Mouse (Mus musculus) liver, embryonic 15.5 days (tissue): ENCODE measurements at regions not wholly inside any gene's neighbourhood (a gene's known extent, or its start where the extent isn't known, plus 50 kb on each side); places are given as distances from the start of the nearest gene placed in this dataset.
"Not testable (repeated sequence)": the region's sequence is repeated elsewhere in the genome, so short reads cannot be mapped to it uniquely, and the experiment has no call there.

Source experiments
- ATAC-seq: fragments of 200-750 bp; cut with Nextera tagmentation; 2 replicates; pipeline ENCODE4 v1.8.0; 2017; ENCODE audit warnings: moderate number of reproducible peaks, mild to moderate bottlenecking, moderate library complexity; ENCODE audit not compliant: insufficient read depth
- H3K27ac ChIP-seq: fragments of 300-500 bp; sonication (generic); replicated peaks from 2 replicates; pipeline ENCODE4 v1.5.1; 2015; ENCODE audit warnings: mild to moderate bottlenecking, inconsistent platforms
- H3K27me3 ChIP-seq: fragments of 300-500 bp; sonication (generic); 2 replicates; pipeline ENCODE4 v1.6.1; 2015; ENCODE audit warnings: mild to moderate bottlenecking, inconsistent platforms
- H3K36me3 ChIP-seq: fragments of 300-500 bp; sonication (generic); replicated peaks from 2 replicates; pipeline ENCODE4 v1.6.1; 2015; ENCODE audit warnings: moderate library complexity, mild to moderate bottlenecking, inconsistent platforms
- H3K4me1 ChIP-seq: fragments of 300-500 bp; sonication (generic); replicated peaks from 2 replicates; pipeline ENCODE4 v1.6.1; 2015; ENCODE audit warnings: inconsistent platforms
- H3K4me2 ChIP-seq: fragments of 300-500 bp; sonication (generic); 2 replicates; pipeline ENCODE4 v1.6.1; 2015; ENCODE audit warnings: moderate library complexity, mild to moderate bottlenecking, inconsistent platforms
- H3K4me3 ChIP-seq: fragments of 300-500 bp; sonication (generic); replicated peaks from 2 replicates; pipeline ENCODE4 v1.5.1; 2015; ENCODE audit warnings: mild to moderate bottlenecking, inconsistent platforms
- H3K9ac ChIP-seq: fragments of 300-500 bp; sonication (generic); 2 replicates; pipeline ENCODE4 v1.6.1; 2015; ENCODE audit warnings: moderate library complexity, mild to moderate bottlenecking, inconsistent platforms
- H3K9me3 ChIP-seq: fragments of 300-500 bp; sonication (generic); replicated peaks from 2 replicates; pipeline ENCODE4 v1.6.1; 2016; ENCODE audit warnings: inconsistent platforms
- WGBS: fragments of 180-500 bp; shearing (Covaris S2); methylation state at CpG from one replicate; pipeline ENCODE4 v1.1.7; 2015; ENCODE audit warnings: mixed read lengths; ENCODE audit not compliant: insufficient replicate concordance; 5-methylcytosine and 5-hydroxymethylcytosine counted together

- peaks cover 10% of the 10 kb centered on the region; the same call in 1 of the 2 replicates for H3K9me3 ChIP-seq
- no peak for ATAC-seq
- H3K4me1 ChIP-seq = no peaks in the 10 kb centered on the region
- H3K9ac ChIP-seq = no peak overlapping the region
- 63% methylated on average over 6 of the region's 6 CpGs for WGBS
- no peaks in the 10 kb centered on the region for H3K27me3 ChIP-seq
- no peak overlapping the region for H3K4me3 ChIP-seq
- no peaks in the 10 kb centered on the region for H3K36me3 ChIP-seq
- no peak overlapping the region for H3K27ac ChIP-seq
- H3K4me2 ChIP-seq = no peak overlapping the region
These were observed 151.6 kb upstream of the Rhobtb1 start for GRCm38 (mm10) chr10:68999610-69000009.

DNA sequence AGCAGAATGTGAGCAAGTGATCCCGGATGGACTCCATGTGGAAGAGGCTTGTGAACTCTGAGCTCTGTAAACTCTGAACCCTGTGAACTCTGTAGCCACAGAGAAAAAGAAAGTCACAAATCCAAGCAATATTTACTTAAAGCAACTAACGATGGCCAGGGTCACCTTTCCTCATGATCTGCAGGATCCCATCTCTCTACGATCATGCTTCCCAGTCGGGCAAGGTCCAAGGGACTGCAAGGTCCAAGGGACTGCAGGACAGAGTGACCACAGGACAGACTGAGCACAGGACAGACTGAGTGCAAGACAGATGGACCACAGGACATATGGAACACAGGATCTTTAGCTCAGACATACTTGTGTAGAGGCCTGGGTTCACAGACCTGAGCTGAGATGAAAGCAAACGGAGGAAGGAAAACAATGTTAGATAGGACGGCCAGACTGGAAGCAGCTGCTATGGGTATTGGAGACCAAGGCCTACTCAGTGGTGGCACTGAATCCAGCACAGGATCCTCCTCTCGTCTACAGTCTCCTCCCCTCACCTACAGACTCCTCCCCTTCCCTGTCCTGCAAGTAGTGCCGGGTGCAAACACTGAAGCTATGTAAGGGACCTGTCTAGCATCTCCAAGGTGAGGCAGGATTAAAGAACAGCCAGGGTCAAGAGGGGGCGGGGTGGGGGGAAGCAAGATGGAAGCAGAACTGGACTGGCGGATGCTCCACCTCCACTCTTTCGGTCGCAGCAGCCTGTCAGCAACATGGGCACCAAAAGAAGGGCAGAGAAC is 149.4 kb upstream of the Rhobtb1 start:
- Histone ChIP-seq H3K9me3 (peaks cover 10% of the 10 kb centered on the region; the same call in 1 of the 2 replicates), H3K27me3 (no peaks in the 10 kb centered on the region), H3K4me1 (no peaks in the 10 kb centered on the region), H3K4me2 (no peak overlapping the region), H3K9ac (no peak overlapping the region), H3K36me3 (no peaks in the 10 kb centered on the region), H3K27ac (no peak overlapping the region), H3K4me3 (no peak overlapping the region)
- WGBS = 63% methylated on average over 12 of the region's 12 CpGs
- ATAC-seq = no peak

- WGBS = 35% methylated on average over 9 of the region's 9 CpGs
- no peak overlapping the region for H3K9ac ChIP-seq
- H3K36me3 ChIP-seq = no peaks in the 10 kb centered on the region
- H3K4me3 ChIP-seq = no peak overlapping the region
- no peaks in the 10 kb centered on the region for H3K4me1 ChIP-seq
- no peaks in the 10 kb centered on the region for H3K27me3 ChIP-seq
- H3K4me2 ChIP-seq = no peak overlapping the region
- ATAC-seq = no peak
- peaks cover 10% of the 10 kb centered on the region; the same call in 1 of the 2 replicates for H3K9me3 ChIP-seq
- H3K27ac ChIP-seq = no peak overlapping the region
These were observed 145.9 kb upstream of the Rhobtb1 start for GRCm38 (mm10) chr10:69005199-69005872.

DNA sequence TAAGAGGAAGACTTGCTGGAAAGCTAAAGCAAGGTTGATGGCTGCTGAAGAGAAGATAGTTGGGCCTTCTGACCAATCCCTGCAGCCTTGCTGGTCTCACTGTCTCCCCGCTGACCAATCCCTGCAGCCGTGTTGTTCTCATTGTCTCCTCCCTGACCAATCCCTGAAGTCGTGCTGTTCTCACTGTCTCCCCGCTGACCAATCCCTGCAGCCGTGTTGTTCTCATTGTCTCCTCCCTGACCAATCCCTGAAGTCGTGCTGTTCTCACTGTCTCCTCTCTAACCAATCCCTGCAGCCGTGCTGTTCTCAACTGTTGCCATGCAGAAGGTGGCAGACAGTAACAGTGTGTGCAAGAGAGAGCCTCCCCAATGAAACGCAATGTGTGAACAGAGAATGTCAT is 142.6 kb upstream of the Rhobtb1 start:
- not testable (repeated sequence) for H3K4me1 ChIP-seq, H3K27me3 ChIP-seq, H3K36me3 ChIP-seq, ATAC-seq, H3K4me3 ChIP-seq, H3K9me3 ChIP-seq, H3K9ac ChIP-seq, H3K4me2 ChIP-seq, H3K27ac ChIP-seq
- WGBS = 62% methylated on average over 8 of the region's 8 CpGs

- Histone ChIP-seq H3K27me3 (no peaks in the 10 kb centered on the region), H3K4me3 (no peak overlapping the region), H3K36me3 (no peaks in the 10 kb centered on the region), H3K9me3 (no peaks in the 10 kb centered on the region), H3K4me2 (no peak overlapping the region), H3K27ac (no peak overlapping the region), H3K9ac (no peak overlapping the region), H3K4me1 (no peaks in the 10 kb centered on the region)
- WGBS = 66% methylated on average over 30 of the region's 30 CpGs
- no peak for ATAC-seq
These were observed 130.2 kb upstream of the Rhobtb1 start for GRCm38 (mm10) chr10:69020811-69021743.

- Histone ChIP-seq H3K4me1 (no peaks in the 10 kb centered on the region), H3K4me3 (no peak overlapping the region), H3K4me2 (no peak overlapping the region), H3K9me3 (no peaks in the 10 kb centered on the region), H3K27me3 (no peaks in the 10 kb centered on the region), H3K36me3 (no peaks in the 10 kb centered on the region), H3K27ac (no peak overlapping the region), H3K9ac (no peak overlapping the region)
- 53% methylated on average over 8 of the region's 9 CpGs for WGBS
- no peak for ATAC-seq
These were observed 117.8 kb upstream of the Rhobtb1 start for GRCm38 (mm10) chr10:69033410-69033809.

GRCm38 (mm10) chr10:69034390-69035120 is 116.7 kb upstream of the Rhobtb1 start:
- no peak overlapping the region for H3K4me2 ChIP-seq
- 41% methylated on average over 2 of the region's 2 CpGs for WGBS
- no peaks in the 10 kb centered on the region for H3K36me3 ChIP-seq
- H3K9me3 ChIP-seq = no peaks in the 10 kb centered on the region
- H3K4me1 ChIP-seq = no peaks in the 10 kb centered on the region
- ATAC-seq = no peak
- no peak overlapping the region for H3K9ac ChIP-seq
- H3K27ac ChIP-seq = no peak overlapping the region
- H3K4me3 ChIP-seq = no peak overlapping the region
- H3K27me3 ChIP-seq = no peaks in the 10 kb centered on the region

GRCm38 (mm10) chr10:69035536-69035935 is 115.7 kb upstream of the Rhobtb1 start:
- H3K27ac ChIP-seq, H3K9me3 ChIP-seq, H3K4me3 ChIP-seq, ATAC-seq, H3K36me3 ChIP-seq, H3K4me2 ChIP-seq, H3K4me1 ChIP-seq, H3K9ac ChIP-seq, H3K27me3 ChIP-seq: not testable (repeated sequence)
- WGBS = 65% methylated on average over 4 of the region's 4 CpGs

DNA sequence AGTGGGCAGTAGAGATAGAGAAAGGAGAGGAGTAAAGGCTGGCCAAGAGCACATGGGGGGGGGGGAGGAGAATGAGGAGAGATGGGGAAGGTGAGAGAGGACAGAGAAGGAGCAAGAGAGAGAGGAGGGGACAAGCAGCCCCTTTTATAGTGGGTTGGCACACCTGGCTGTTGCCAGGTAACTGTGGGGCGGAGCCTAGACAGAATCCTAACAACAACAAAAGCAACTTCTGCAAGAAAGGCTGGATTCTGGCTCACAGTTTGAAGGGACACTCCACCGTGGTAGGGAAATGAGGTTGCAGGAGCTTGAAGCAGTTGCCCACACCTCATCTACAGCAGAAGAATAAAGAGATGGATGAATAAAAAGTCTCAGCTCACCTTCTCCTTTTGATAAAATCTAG is 115.1 kb upstream of the Rhobtb1 start:
- Histone ChIP-seq H3K9me3 (no peaks in the 10 kb centered on the region), H3K9ac (no peak overlapping the region), H3K27me3 (no peaks in the 10 kb centered on the region), H3K36me3 (no peaks in the 10 kb centered on the region), H3K4me1 (no peaks in the 10 kb centered on the region), H3K4me3 (no peak overlapping the region), H3K27ac (no peak overlapping the region), H3K4me2 (no peak overlapping the region)
- ATAC-seq = no peak
- WGBS = 69% methylated on average over 2 of the region's 2 CpGs

GRCm38 (mm10) chr10:69044171-69044651 is 107.0 kb upstream of the Rhobtb1 start:
- Histone ChIP-seq H3K9ac (no peak overlapping the region), H3K36me3 (no peaks in the 10 kb centered on the region), H3K4me3 (no peak overlapping the region), H3K4me2 (0 out of 2 replicates have a peak overlapping the region, but pooled peaks have one; percentile 7), H3K4me1 (no peaks in the 10 kb centered on the region), H3K9me3 (no peaks in the 10 kb centered on the region), H3K27me3 (no peaks in the 10 kb centered on the region), H3K27ac (no peak overlapping the region)
- ATAC-seq = no peak
- 59% methylated on average over 12 of the region's 12 CpGs for WGBS
